Mouse (Mus musculus) hindbrain, embryonic 10.5 days (tissue): ENCODE data around the gene Dip2b. TPM values are rescaled to one million over a fixed set of nuclear protein-coding genes. Genes with fewer than 3 reads are reported as not detected.
A peak's percentile ranks its signal among the peaks of the same experiment; 100 is the strongest.

ENCODE experiments used
- DNase-seq: peaks from one replicate; pipeline ENCODE4 v3.0.0-alpha.2; 2017; ENCODE audit warnings: low spot score
- H3K27ac ChIP-seq: fragments of 300-500 bp; sonication (generic); 2 replicates; pipeline ENCODE4 v1.5.1; 2016; ENCODE audit warnings: mild to moderate bottlenecking, moderate library complexity
- H3K27me3 ChIP-seq: fragments of 300-500 bp; sonication (generic); 2 replicates; pipeline ENCODE4 v1.6.1; 2016; ENCODE audit warnings: mild to moderate bottlenecking; ENCODE audit not compliant: poor library complexity, insufficient read depth, severe bottlenecking
- H3K36me3 ChIP-seq: fragments of 300-500 bp; sonication (generic); 2 replicates; pipeline ENCODE4 v1.6.1; 2016; ENCODE audit warnings: mild to moderate bottlenecking, moderate library complexity
- H3K4me1 ChIP-seq: fragments of 300-500 bp; sonication (generic); replicated peaks from 2 replicates; pipeline ENCODE4 v1.6.1; 2016; ENCODE audit warnings: mild to moderate bottlenecking
- H3K4me3 ChIP-seq: fragments of 300-500 bp; sonication (generic); 2 replicates; pipeline ENCODE4 v1.5.1; 2016; ENCODE audit warnings: mild to moderate bottlenecking, moderate library complexity
- H3K9me3 ChIP-seq: fragments of 300-500 bp; sonication (generic); 2 replicates; pipeline ENCODE4 v1.6.1; 2016; ENCODE audit warnings: mild to moderate bottlenecking, moderate library complexity
- WGBS: fragments of 180-500 bp; shearing (Covaris S2); methylation state at CpG from one replicate; pipeline ENCODE4 v1.1.7; 2016; 5-methylcytosine and 5-hydroxymethylcytosine counted together
- polyA plus RNA-seq: library from polyadenylated mRNA; unstranded; fragments of >200 nt; fragmentation: Nextera tagmentation; extraction: Ambion mirVana; gene quantifications from 2 replicates; pipeline ENCODE4 v1.2.1, GENCODE M21; 2016

Dip2b gene
- polyA plus RNA-seq, 1 experiment from 2014 or later: 18.9 TPM

GRCm38 (mm10) chr15:100125245-100125644, 86.8 kb downstream of the Dip2b start:
- Histone ChIP-seq H3K4me1 (peaks cover 24% of the 10 kb centered on the region), H3K27ac (no peak overlapping the region), H3K4me3 (no peak overlapping the region), H3K9me3 (no peaks in the 10 kb centered on the region), H3K36me3 (0 out of 2 replicates have a peak, but pooled peaks cover 11% of the 10 kb centered on the region), H3K27me3 (no peaks in the 10 kb centered on the region)
- DNase-seq: no peak
- WGBS: 80% methylated on average over 6 of the region's 6 CpGs

DNA sequence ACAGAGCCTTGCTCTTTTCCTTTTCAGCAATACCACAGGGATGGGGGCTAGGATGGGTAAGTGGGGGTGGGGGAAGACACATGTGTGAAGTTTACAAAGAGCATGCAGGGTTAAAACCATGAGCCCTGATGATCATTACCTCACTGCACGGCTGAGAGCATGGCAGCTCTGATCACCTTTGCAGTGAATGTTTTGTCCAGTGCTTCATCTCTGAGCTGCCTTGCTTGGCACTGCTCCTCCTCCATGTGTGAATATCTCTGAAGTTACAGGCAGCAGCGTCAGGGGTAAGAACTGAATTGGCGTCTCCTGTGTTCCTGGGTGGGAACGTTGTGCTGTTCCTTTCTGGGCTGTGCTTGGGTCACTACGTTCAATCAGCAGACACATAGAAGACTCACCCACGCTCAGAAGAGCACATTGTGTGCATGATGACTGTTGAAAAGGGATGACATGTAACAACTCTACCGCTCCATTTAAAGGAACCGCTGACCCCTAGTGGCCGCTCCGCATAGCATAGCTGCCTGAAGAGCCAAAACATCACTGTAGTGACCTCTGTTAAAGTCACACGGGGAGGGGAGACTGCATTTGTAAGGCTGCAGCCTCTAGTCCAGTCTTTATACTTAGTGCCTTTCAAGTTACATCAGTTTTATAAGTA, 88.1 kb downstream of the Dip2b start:
- Histone ChIP-seq H3K4me3 (no peak overlapping the region), H3K9me3 (no peaks in the 10 kb centered on the region), H3K27ac (peak overlapping the region; percentile 17; the same call in 1 of the 2 replicates), H3K27me3 (no peaks in the 10 kb centered on the region), H3K4me1 (peaks cover 24% of the 10 kb centered on the region), H3K36me3 (peaks cover 9% of the 10 kb centered on the region; the same call in 1 of the 2 replicates)
- 12% methylated on average over 11 of the region's 11 CpGs for WGBS
- DNase-seq: peak; percentile 80

- no peak overlapping the region for H3K27ac ChIP-seq
- H3K27me3 ChIP-seq: no peaks in the 10 kb centered on the region
- H3K4me3 ChIP-seq: no peak overlapping the region
- peaks cover 15% of the 10 kb centered on the region for H3K4me1 ChIP-seq
- WGBS: 88% methylated on average over 7 of the region's 7 CpGs
- H3K36me3 ChIP-seq: peaks cover 21% of the 10 kb centered on the region
- no peak for DNase-seq
- H3K9me3 ChIP-seq: no peaks in the 10 kb centered on the region
These were observed 90.8 kb downstream of the Dip2b start for GRCm38 (mm10) chr15:100129151-100129790.

DNA sequence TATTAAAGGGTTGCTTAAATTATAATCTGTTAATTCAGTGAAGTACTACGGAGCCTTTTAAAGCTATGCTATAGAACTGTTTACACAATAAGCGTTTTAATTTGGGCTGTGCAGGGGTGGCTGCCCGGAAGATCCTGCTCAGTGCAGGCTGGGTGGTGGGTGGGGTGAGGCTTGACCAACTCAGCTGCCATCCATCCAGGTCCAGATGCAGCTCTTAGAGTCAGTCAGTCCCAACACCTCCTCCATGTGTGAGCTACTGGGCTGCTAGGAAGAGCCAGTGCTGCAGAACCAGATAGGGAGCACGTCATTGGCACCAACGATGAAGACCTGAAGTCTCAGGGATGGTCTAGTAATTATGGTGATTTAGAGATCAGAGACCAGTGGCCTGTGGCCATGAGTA, 101.2 kb downstream of the Dip2b start:
- H3K36me3 ChIP-seq: peaks cover 55% of the 10 kb centered on the region
- no peaks in the 10 kb centered on the region for H3K4me1 ChIP-seq
- no peak for DNase-seq
- no peaks in the 10 kb centered on the region for H3K27me3 ChIP-seq
- H3K9me3 ChIP-seq: no peaks in the 10 kb centered on the region
- H3K4me3 ChIP-seq: no peak overlapping the region
- H3K27ac ChIP-seq: no peak overlapping the region
- 95% methylated on average over 5 of the region's 5 CpGs for WGBS

DNA sequence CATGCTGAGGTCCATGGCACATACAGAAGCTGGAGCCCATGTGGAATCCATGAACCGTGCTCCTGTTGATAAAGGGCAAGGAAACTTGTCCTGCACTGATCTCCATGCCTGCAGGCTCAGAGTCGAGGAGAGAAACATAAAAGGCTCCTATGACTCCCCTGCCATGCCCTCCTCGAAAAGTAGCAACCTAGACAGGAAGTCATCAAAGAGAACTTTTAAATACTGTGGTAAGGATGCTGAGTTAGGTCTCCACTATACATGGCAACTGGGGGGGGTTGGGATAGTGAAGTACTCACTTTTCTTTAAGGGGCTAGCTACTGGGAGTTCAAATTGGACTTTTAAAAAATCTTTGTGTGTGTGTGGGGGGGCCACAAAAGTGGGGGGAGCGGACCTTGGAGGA, 102.0 kb downstream of the Dip2b start:
- Histone ChIP-seq H3K27ac (no peak overlapping the region), H3K4me1 (peaks cover 4% of the 10 kb centered on the region; the same call in 1 of the 2 replicates), H3K9me3 (no peaks in the 10 kb centered on the region), H3K27me3 (no peaks in the 10 kb centered on the region), H3K36me3 (peaks cover 47% of the 10 kb centered on the region), H3K4me3 (no peak overlapping the region)
- WGBS: 85% methylated on average over 4 of the region's 4 CpGs
- no peak for DNase-seq

DNA sequence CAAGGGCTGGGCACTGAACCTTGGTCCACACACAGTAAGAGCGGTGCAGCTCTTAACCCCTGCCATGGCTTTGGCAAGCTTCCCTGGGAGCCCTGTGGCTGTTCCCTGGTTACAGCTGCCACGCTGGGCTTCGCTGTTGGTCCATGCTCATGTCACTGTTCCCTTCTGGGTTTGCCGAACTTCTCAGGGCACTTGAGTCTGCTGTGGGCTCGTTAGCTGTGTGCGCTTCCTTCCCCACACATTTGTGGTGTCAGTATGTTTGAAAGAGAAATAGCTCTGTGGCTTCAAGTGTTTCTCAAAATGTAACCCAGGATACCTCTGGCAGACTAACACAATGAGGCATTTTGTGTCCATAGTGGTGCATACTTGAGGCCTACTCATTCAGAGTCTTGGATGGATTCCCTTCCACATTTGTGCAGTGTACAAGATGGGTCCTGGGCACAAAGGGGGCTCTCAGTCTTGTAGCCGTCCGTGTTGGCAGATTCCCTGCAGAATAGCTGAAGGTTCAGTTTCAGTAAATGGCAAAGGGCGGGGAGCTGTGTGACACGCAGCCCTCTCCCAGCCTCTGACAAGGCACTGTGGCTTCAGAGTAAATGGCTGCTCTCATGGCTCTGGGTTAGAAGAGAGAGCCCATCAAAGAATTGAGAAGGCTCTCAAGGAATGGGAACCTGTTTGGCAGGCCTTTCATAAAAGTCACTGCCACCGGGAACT, 104.8 kb downstream of the Dip2b start:
- DNase-seq: no peak

DNA sequence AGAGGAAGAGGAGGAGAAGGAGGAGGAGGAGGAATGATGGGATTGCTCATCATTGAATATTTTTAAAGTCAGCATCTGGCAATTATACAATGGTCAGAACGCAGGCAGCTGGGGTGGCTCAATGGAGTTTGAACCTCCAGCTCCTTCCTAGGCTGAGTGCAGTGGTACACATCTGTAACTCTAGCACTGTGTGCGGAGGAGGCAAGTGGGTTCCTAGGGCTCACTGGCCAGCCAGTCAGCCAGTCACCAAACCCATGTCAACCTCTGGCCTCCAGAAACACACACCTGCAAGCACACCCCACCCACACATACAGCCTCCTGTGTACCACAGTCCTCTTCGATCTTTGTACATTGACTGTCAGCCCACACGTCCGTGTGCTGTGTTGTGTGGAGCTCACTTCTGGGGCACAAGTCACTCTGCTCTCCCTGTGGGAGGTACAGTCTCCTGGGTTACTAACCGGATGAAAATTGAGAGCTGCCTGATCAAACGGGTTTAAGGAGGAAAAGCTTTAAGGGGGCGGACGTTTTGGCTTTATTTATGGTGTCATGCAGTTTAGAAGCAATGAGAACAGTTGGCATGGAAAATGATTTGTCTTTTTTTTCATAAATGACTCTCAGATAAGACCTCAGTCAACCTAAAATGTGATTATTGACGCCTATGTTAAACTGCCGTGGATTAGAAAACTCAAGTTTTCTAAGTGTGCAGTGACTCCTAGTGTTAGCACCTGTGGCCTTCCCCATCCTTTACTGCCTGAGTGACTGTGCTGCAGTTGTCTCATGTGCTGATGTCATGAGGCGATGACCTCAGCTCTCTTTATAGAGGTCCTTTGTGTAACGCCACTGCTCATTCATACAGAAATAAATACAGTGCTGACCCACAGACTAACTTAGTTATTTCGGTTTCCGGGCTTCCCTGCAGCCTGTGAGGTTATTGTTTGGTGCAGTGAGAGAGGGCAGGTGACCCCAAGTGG, 106.7 kb downstream of the Dip2b start:
- Histone ChIP-seq H3K27ac (no peak overlapping the region), H3K27me3 (no peaks in the 10 kb centered on the region), H3K4me3 (no peak overlapping the region), H3K9me3 (no peaks in the 10 kb centered on the region), H3K4me1 (peaks cover 4% of the 10 kb centered on the region; the same call in 1 of the 2 replicates), H3K36me3 (peaks cover 23% of the 10 kb centered on the region)
- DNase-seq: no peak
- WGBS: 81% methylated on average over 15 of the region's 15 CpGs

More for the DNA sequence above, 104.8 kb downstream of the Dip2b start:
- WGBS: 89% methylated on average over 11 of the region's 11 CpGs
- Histone ChIP-seq H3K4me1 (peaks cover 4% of the 10 kb centered on the region; the same call in 1 of the 2 replicates), H3K36me3 (peaks cover 28% of the 10 kb centered on the region), H3K9me3 (no peaks in the 10 kb centered on the region), H3K27ac (0 out of 2 replicates have a peak overlapping the region, but pooled peaks have one; percentile 18), H3K27me3 (no peaks in the 10 kb centered on the region), H3K4me3 (no peak overlapping the region)

DNA sequence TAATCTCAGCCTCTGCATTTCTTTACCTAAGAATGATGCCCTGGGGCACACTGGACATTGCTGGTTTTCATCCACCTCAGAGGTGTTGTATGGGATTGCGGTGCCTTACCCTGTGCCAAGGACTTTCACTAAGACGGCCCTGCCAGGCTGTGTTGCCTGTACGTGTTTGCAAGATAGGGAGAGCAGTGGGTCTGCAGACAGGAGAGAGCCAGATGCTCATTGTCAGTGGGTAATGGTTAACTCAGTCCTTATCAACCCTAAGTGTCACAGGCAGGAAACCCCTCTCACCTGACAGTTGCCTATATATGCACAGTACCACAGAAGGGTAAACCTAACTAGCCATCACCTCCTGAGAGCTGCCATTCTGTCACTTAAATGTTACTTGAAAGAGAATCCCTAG, 107.5 kb downstream of the Dip2b start:
- Histone ChIP-seq H3K36me3 (peaks cover 23% of the 10 kb centered on the region), H3K4me3 (no peak overlapping the region), H3K9me3 (no peaks in the 10 kb centered on the region), H3K4me1 (peaks cover 4% of the 10 kb centered on the region; the same call in 1 of the 2 replicates), H3K27ac (no peak overlapping the region), H3K27me3 (no peaks in the 10 kb centered on the region)
- 92% methylated on average over 3 of the region's 3 CpGs for WGBS
- DNase-seq: no peak

DNA sequence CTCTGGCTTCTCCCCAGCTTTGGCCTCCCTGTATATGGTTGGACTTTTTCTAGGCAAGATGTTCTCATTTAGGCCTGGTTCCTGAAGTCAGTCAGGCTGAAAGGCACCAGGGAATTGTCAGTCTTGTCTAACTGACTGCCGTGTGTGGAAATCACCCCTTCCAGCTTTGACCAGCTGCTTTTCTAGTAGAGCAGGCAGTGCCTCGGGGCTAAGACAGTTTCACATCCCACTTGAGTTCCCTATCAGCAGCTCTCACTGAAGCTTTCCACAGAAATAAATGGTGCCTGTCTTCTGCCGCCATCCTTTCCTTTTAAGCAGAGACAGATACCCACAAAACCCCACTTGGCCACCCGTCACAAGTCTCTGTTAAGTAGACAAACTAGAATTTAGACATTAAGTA, 112.1 kb downstream of the Dip2b start:
- Histone ChIP-seq H3K27ac (0 out of 2 replicates have a peak overlapping the region, but pooled peaks have one; percentile 2), H3K36me3 (peaks cover 49% of the 10 kb centered on the region), H3K4me1 (no peaks in the 10 kb centered on the region), H3K9me3 (no peaks in the 10 kb centered on the region), H3K27me3 (no peaks in the 10 kb centered on the region), H3K4me3 (no peak overlapping the region)
- no peak for DNase-seq
- WGBS: 78% methylated on average over 4 of the region's 4 CpGs

DNA sequence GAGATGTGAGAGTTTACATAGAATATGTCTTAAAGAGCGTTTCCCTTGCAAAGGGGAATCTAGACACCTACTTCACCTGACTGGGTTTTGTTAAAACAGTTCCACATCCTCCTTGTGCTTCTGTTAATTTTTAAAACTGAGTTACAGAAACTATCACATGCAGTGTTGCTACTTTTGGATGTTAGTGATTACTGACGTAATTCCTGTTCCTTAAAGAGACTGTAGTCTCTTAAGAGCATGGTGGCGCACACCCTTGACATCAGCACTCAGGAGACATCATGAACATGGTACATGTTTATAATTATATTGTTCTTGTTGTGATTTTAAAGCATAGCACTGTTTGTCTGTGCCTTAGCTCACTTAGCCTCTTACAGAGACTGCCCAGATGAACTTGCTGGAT, 113.9 kb downstream of the Dip2b start:
- WGBS: 93% methylated on average over 3 of the region's 3 CpGs
- no peaks in the 10 kb centered on the region for H3K9me3 ChIP-seq
- H3K4me1 ChIP-seq: no peaks in the 10 kb centered on the region
- no peaks in the 10 kb centered on the region for H3K27me3 ChIP-seq
- DNase-seq: no peak
- H3K27ac ChIP-seq: no peak overlapping the region
- no peak overlapping the region for H3K4me3 ChIP-seq
- peaks cover 66% of the 10 kb centered on the region for H3K36me3 ChIP-seq

GRCm38 (mm10) chr15:100153024-100153423, 114.6 kb downstream of the Dip2b start:
- H3K27me3 ChIP-seq: no peaks in the 10 kb centered on the region
- H3K4me3 ChIP-seq: no peak overlapping the region
- no peak for DNase-seq
- peaks cover 73% of the 10 kb centered on the region for H3K36me3 ChIP-seq
- no peaks in the 10 kb centered on the region for H3K9me3 ChIP-seq
- no peaks in the 10 kb centered on the region for H3K4me1 ChIP-seq
- no peak overlapping the region for H3K27ac ChIP-seq
- WGBS: 79% methylated on average over 3 of the region's 3 CpGs

DNA sequence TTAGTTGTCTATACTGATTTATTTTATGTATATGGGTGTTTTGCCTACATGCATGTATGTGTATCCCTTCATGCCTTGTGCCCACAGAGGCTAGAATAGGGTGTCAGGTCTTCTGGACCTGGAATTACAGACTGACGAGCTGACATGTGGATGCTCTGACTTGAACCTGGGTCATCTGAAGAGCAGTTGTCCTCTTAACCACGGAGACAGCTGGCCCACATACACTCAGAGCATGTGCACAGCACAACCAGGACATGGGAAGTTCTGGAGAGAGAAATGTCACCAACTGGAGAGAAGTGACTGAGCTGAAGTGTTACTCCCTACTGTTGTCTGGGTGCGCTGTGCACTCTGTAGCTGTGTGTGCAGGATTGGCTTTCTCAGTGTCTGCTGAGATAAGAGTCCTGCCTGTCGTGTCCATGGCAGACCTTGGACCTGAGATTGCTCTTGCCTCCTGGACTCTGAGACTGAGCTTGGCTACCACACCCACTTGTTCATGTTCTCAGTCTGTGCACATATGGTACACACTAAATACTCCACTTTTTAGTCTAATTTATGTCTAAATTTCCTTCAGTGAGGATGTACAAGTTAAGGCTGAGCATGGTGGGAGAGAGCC, 117.7 kb downstream of the Dip2b start:
- no peaks in the 10 kb centered on the region for H3K27me3 ChIP-seq
- H3K4me3 ChIP-seq: no peak overlapping the region
- H3K36me3 ChIP-seq: peaks cover 93% of the 10 kb centered on the region
- H3K27ac ChIP-seq: no peak overlapping the region
- DNase-seq: no peak
- no peaks in the 10 kb centered on the region for H3K4me1 ChIP-seq
- H3K9me3 ChIP-seq: no peaks in the 10 kb centered on the region
- WGBS: 94% methylated on average over 4 of the region's 4 CpGs
